Mouse (Mus musculus): ENCODE results near the gene 4931429L15Rik. TPM values are rescaled to one million over a fixed set of nuclear protein-coding genes. Genes with fewer than 3 reads are reported as not detected.
"Not testable (repeated sequence)": the region's sequence is repeated elsewhere in the genome, so short reads cannot be mapped to it uniquely, and the experiment has no call there.

Gene 4931429L15Rik
- polyA plus RNA-seq (2016; fragmentation: Nextera tagmentation; extraction: Ambion mirVana), result not detected in 2 replicates

DNA sequence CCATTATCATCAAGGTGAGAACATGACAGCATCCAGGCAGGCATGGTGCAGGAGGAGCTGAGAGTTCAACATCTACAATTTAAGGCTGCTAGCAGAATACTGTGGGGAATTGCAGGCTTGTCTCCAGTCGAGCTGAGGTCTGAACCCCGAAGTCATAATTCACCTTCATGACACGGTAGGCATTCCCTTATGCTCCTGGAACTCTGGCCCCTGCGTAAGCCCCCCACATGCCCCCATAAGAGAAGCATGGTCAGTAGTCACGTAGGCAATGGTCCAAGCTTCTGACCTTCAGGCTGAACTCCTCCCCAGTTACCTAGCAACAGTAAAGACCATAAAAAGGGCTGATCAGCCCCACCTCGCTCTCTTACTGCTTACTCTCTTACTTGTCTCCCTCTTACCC lies at the start of gene 4931429L15Rik:
4931429L15Rik (minus strand) TSS at position 101 of the 400 bp plus-strand sequence.
- peak; percentile 47 for DNase-seq (ENCODE audit: low spot score)
- not testable (repeated sequence) for H3K27ac ChIP-seq, H3K4me1 ChIP-seq, H3K9me3 ChIP-seq, H3K36me3 ChIP-seq, H3K4me3 ChIP-seq
- peaks cover 21% of the 10 kb centered on the region; the same call in 1 of the 2 replicates for H3K27me3 ChIP-seq (ENCODE audit: insufficient read depth, poor library complexity, severe bottlenecking)
- WGBS, result 90% methylated on average over 6 of the region's 6 CpGs

DNA sequence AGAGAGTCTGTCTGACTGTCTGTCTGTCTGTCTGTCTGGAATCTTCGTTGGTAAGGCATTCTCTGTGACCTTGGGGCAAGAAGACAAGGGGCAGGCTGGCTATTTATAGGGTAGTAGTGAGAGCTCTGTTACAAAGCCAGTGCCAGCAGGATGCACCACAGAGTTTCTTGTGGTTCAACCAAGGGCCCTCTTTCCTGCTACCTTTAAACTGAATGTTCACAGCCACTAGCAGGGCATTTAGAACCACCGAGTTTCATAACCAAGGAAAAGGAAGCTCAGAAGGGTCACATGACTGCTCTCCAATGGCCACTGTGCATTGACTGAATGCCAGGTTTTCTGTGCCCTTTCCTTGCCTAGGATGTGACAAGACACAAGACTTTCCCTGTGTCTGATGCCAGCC lies 42.7 kb upstream of the 4931429L15Rik start:
- Histone ChIP-seq H3K9me3 (no peaks in the 10 kb centered on the region), H3K27me3 (ENCODE audit: insufficient read depth, poor library complexity, severe bottlenecking) (peaks cover 17% of the 10 kb centered on the region; the same call in 1 of the 2 replicates), H3K4me1 (no peaks in the 10 kb centered on the region), H3K4me3 (no peak overlapping the region), H3K27ac (no peak overlapping the region), H3K36me3 (no peaks in the 10 kb centered on the region)
- 55% methylated on average over 2 of the region's 2 CpGs for WGBS
- no peak for DNase-seq (ENCODE audit: low spot score)

- no peak for DNase-seq (ENCODE audit: low spot score)
- WGBS, result 66% methylated on average over 11 of the region's 11 CpGs
- peaks cover 17% of the 10 kb centered on the region; the same call in 1 of the 2 replicates for H3K27me3 ChIP-seq (ENCODE audit: insufficient read depth, poor library complexity, severe bottlenecking)
- no peaks in the 10 kb centered on the region for H3K36me3 ChIP-seq
- H3K9me3 ChIP-seq, result no peaks in the 10 kb centered on the region
- no peak overlapping the region for H3K27ac ChIP-seq
- no peaks in the 10 kb centered on the region for H3K4me1 ChIP-seq
- no peak overlapping the region for H3K4me3 ChIP-seq
Observed at GRCm38 (mm10) chr9:46361461-46362111, 41.8 kb upstream of the 4931429L15Rik start.

GRCm38 (mm10) chr9:46353992-46354391 lies 34.2 kb upstream of the 4931429L15Rik start:
- H3K27me3 ChIP-seq (ENCODE audit: insufficient read depth, poor library complexity, severe bottlenecking), result peaks cover 50% of the 10 kb centered on the region
- no peak for DNase-seq (ENCODE audit: low spot score)
- no peak overlapping the region for H3K27ac ChIP-seq
- no peaks in the 10 kb centered on the region for H3K9me3 ChIP-seq
- WGBS, result 4% methylated on average over 3 of the region's 3 CpGs
- H3K36me3 ChIP-seq, result no peaks in the 10 kb centered on the region
- peaks cover 19% of the 10 kb centered on the region for H3K4me1 ChIP-seq
- H3K4me3 ChIP-seq, result no peak overlapping the region

DNA sequence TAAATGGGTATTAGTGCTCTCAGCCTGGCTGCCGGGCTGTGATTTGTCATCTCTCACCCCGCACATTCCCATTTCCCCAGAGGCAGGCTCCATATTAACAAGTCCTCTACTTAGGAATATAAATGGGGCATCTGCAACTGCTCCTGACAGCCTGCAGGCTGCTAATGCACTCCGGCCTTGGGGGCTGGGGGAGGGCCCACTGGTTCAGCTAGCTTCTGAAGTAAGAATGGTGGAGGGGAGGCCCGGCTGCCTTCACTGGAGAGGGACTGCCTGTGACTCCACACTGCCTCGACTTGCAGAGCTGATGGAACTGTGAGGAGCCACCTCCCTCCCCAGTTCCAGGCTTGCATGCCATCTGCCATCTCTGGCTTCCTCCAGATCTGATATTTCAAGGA lies 33.5 kb upstream of the 4931429L15Rik start:
- Histone ChIP-seq H3K4me3 (no peak overlapping the region), H3K36me3 (no peaks in the 10 kb centered on the region), H3K27me3 (ENCODE audit: insufficient read depth, poor library complexity, severe bottlenecking) (peaks cover 50% of the 10 kb centered on the region), H3K4me1 (peaks cover 19% of the 10 kb centered on the region), H3K9me3 (no peaks in the 10 kb centered on the region), H3K27ac (no peak overlapping the region)
- WGBS, result 19% methylated on average over 5 of the region's 5 CpGs
- DNase-seq (ENCODE audit: low spot score), result peak; percentile 75

DNA sequence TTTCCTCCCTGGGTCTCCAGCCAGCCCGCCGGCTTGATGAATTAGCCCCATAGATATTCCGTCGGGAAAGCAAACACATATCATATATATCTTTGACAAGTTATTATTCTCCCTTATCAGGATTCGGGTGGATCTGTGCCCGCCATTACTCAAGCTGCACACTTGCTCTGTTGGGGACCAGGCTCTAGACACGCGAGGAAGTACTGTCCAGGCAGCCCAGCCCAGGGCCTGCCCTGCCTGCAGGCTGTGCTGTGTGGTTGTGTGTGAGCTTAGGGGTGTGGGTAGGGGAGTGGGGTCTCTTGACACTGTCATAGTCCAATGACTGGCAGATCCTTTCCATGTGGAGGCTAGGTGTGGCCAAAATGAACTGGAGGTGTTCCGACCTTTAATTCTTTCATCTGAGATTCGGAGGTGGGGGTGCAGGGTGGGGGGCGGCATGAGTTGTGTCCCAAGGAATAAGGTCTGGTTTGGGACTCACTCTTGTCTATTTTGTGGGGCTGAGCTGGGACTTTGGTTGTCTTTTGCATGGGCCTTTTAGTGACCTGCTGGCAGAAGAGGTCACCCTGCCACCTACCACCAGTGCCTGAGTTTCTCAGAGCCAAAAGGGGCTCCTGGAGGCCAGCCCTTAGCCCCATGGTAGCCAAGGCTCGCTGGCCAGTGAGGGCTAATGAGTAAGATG lies 33.0 kb upstream of the 4931429L15Rik start:
- Histone ChIP-seq H3K4me1 (peaks cover 19% of the 10 kb centered on the region), H3K27ac (no peak overlapping the region), H3K4me3 (no peak overlapping the region), H3K27me3 (ENCODE audit: insufficient read depth, poor library complexity, severe bottlenecking) (peaks cover 50% of the 10 kb centered on the region), H3K9me3 (no peaks in the 10 kb centered on the region), H3K36me3 (no peaks in the 10 kb centered on the region)
- 43% methylated on average over 12 of the region's 12 CpGs for WGBS
- peak; percentile 72 for DNase-seq (ENCODE audit: low spot score)

- peaks cover 24% of the 10 kb centered on the region for H3K4me1 ChIP-seq
- H3K4me3 ChIP-seq, result no peak overlapping the region
- H3K36me3 ChIP-seq, result no peaks in the 10 kb centered on the region
- 28% methylated on average over 9 of the region's 9 CpGs for WGBS
- peak; percentile 72 for DNase-seq (ENCODE audit: low spot score)
- no peaks in the 10 kb centered on the region for H3K9me3 ChIP-seq
- H3K27ac ChIP-seq, result no peak overlapping the region
- H3K27me3 ChIP-seq (ENCODE audit: insufficient read depth, poor library complexity, severe bottlenecking), result peaks cover 50% of the 10 kb centered on the region
Observed at GRCm38 (mm10) chr9:46350451-46350981, 30.7 kb upstream of the 4931429L15Rik start.

GRCm38 (mm10) chr9:46345887-46346665 lies 26.3 kb upstream of the 4931429L15Rik start:
- Histone ChIP-seq H3K9me3 (no peaks in the 10 kb centered on the region), H3K36me3 (no peaks in the 10 kb centered on the region), H3K27me3 (ENCODE audit: insufficient read depth, poor library complexity, severe bottlenecking) (peaks cover 24% of the 10 kb centered on the region), H3K4me3 (no peak overlapping the region), H3K27ac (no peak overlapping the region), H3K4me1 (peaks cover 12% of the 10 kb centered on the region)
- 58% methylated on average over 4 of the region's 4 CpGs for WGBS
- DNase-seq (ENCODE audit: low spot score), result peak; percentile 66

- Histone ChIP-seq H3K27me3 (ENCODE audit: insufficient read depth, poor library complexity, severe bottlenecking) (peaks cover 40% of the 10 kb centered on the region), H3K4me1 (peaks cover 19% of the 10 kb centered on the region), H3K36me3 (no peaks in the 10 kb centered on the region), H3K4me3 (no peak overlapping the region), H3K9me3 (no peaks in the 10 kb centered on the region), H3K27ac (no peak overlapping the region)
- DNase-seq (ENCODE audit: low spot score), result peak; percentile 57
- 84% methylated on average over 4 of the region's 4 CpGs for WGBS
Observed at GRCm38 (mm10) chr9:46339051-46339652, 19.4 kb upstream of the 4931429L15Rik start.

- Histone ChIP-seq H3K27me3 (ENCODE audit: insufficient read depth, poor library complexity, severe bottlenecking) (peaks cover 48% of the 10 kb centered on the region), H3K36me3 (no peaks in the 10 kb centered on the region), H3K9me3 (no peaks in the 10 kb centered on the region), H3K4me3 (no peak overlapping the region), H3K4me1 (peaks cover 19% of the 10 kb centered on the region), H3K27ac (no peak overlapping the region)
- peak; percentile 11 for DNase-seq (ENCODE audit: low spot score)
- 41% methylated on average over 4 of the region's 4 CpGs for WGBS
Observed at GRCm38 (mm10) chr9:46338384-46338783, 18.6 kb upstream of the 4931429L15Rik start.

DNA sequence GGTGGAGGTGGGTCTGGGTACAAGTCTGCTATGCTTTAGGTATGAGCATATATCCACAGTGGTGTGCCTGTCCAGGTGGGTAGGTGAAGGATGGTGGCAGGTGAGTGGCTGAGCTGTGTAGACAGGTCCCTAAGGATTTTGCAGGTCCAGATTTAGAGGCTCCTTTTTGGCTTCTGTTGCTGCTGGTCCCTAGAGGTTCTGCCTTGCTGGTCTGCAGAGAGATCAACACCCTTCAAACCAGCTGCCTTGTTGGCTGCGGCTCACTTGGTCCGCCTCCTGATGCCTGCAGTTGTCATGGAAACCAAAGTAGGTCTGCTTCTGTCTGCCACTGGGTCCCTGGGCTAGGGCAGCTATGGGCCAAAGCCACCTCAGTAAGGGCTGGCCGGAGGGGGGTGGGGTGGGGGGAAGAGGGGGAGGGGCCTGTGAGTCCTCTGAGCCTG lies 18.1 kb upstream of the 4931429L15Rik start:
- 8% methylated on average over 3 of the region's 3 CpGs for WGBS
- no peaks in the 10 kb centered on the region for H3K9me3 ChIP-seq
- no peak overlapping the region for H3K4me3 ChIP-seq
- peaks cover 53% of the 10 kb centered on the region for H3K27me3 ChIP-seq (ENCODE audit: insufficient read depth, poor library complexity, severe bottlenecking)
- peak; percentile 73 for DNase-seq (ENCODE audit: low spot score)
- no peaks in the 10 kb centered on the region for H3K36me3 ChIP-seq
- H3K4me1 ChIP-seq, result peaks cover 19% of the 10 kb centered on the region
- no peak overlapping the region for H3K27ac ChIP-seq

DNA sequence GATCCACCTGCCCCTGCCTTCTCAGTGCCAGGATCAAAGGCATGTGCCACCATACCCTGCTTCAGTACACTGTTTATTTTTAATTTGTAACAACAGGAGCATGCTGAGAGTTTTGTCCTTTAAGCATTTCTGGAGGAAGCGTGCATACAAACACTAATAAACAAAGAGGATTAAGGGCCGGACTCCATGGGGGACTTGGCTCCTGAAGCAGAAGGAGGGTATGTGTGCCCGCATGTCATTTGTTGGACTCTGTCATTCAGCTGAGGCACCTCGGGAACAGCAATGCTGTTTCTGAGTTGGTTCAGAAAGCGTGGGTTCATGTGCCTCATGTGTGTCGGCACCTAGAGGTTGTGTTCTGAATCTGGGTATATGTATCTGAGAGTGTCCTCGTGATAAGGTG lies 17.5 kb upstream of the 4931429L15Rik start:
- Histone ChIP-seq H3K4me3 (no peak overlapping the region), H3K4me1 (peaks cover 19% of the 10 kb centered on the region), H3K27ac (no peak overlapping the region), H3K9me3 (no peaks in the 10 kb centered on the region), H3K36me3 (no peaks in the 10 kb centered on the region), H3K27me3 (ENCODE audit: insufficient read depth, poor library complexity, severe bottlenecking) (peaks cover 58% of the 10 kb centered on the region)
- DNase-seq (ENCODE audit: low spot score), result no peak
- WGBS, result 66% methylated on average over 7 of the region's 7 CpGs
